Mouse (Mus musculus): ENCODE results near the gene Zp3r. TPM values are rescaled to one million over a fixed set of nuclear protein-coding genes. Genes with fewer than 3 reads are reported as not detected.

The Zp3r gene
- polyA plus RNA-seq, 1 experiment from 2014 or later, result not detected

GRCm38 (mm10) chr1:130547674-130548429 lies 81.6 kb downstream of the Zp3r start:
- H3K4me2 ChIP-seq (ENCODE audit: low read length), result peak overlapping the region; percentile 44
- no peaks in the 10 kb centered on the region for H3K9me3 ChIP-seq (replicated peaks; ENCODE audit: control insufficient read depth, low read length, poor library complexity, severe bottlenecking)
- H3K27ac ChIP-seq (ENCODE audit: low read length), result no peak overlapping the region
- no peaks in the 10 kb centered on the region for H3K27me3 ChIP-seq (ENCODE audit: control insufficient read depth, insufficient read depth, low read depth, low read length)
- no peak for ATAC-seq
- H3K4me1 ChIP-seq (ENCODE audit: control insufficient read depth, insufficient read depth, low read length), result no peaks in the 10 kb centered on the region
- H3K9ac ChIP-seq (ENCODE audit: low read depth, low read length), result no peak overlapping the region
- no peaks in the 10 kb centered on the region for H3K36me3 ChIP-seq (ENCODE audit: control insufficient read depth, insufficient read depth, low read length)
- WGBS, result 22% methylated on average over 25 of the region's 25 CpGs
- no peak overlapping the region for H3K4me3 ChIP-seq (ENCODE audit: low read depth, low read length)

Other genes starting within 250 kb of the Zp3r start
- gene Cd55b, start 206.6 kb downstream of the Zp3r start, polyA plus RNA-seq (2015; fragmentation: Nextera tagmentation; extraction: Ambion mirVana), result not detected in 2 replicates
- 11.4 and 15.5 TPM in 2 replicates for gene Cd55, start 166.9 kb downstream of the Zp3r start, polyA plus RNA-seq (2015; fragmentation: Nextera tagmentation; extraction: Ambion mirVana)
- gene C4bp, start 32.0 kb upstream of the Zp3r start, polyA plus RNA-seq (2015; fragmentation: Nextera tagmentation; extraction: Ambion mirVana), result 0.05 TPM in 1 of 2 replicates, not detected in the other
- not detected in 2 replicates for gene Gm29427, start 86.2 kb upstream of the Zp3r start, polyA plus RNA-seq (2015; fragmentation: Nextera tagmentation; extraction: Ambion mirVana)
- gene Yod1, start 87.7 kb upstream of the Zp3r start, polyA plus RNA-seq (2015; fragmentation: Nextera tagmentation; extraction: Ambion mirVana), result 15.3 and 17.1 TPM in 2 replicates
- 24.1 and 26.6 TPM in 2 replicates for gene Pfkfb2, start 99.6 kb upstream of the Zp3r start, polyA plus RNA-seq (2015; fragmentation: Nextera tagmentation; extraction: Ambion mirVana)
- 0.09 and 0.38 TPM in 2 replicates for gene AA986860, start 102.4 kb upstream of the Zp3r start, polyA plus RNA-seq (2015; fragmentation: Nextera tagmentation; extraction: Ambion mirVana)
- not detected in 2 replicates for gene Fcamr, start 171.3 kb upstream of the Zp3r start, polyA plus RNA-seq (2015; fragmentation: Nextera tagmentation; extraction: Ambion mirVana)
- not detected in 2 replicates for gene Pigr, start 197.1 kb upstream of the Zp3r start, polyA plus RNA-seq (2015; fragmentation: Nextera tagmentation; extraction: Ambion mirVana)
- 0.42 and 0.74 TPM in 2 replicates for gene Fcmr, start 236.0 kb upstream of the Zp3r start, polyA plus RNA-seq (2015; fragmentation: Nextera tagmentation; extraction: Ambion mirVana)

Measured in midbrain, embryonic 16.5 days (tissue).